Mouse (Mus musculus): Measurements from ENCODE around the gene Sv2b. TPM values are rescaled to one million over a fixed set of nuclear protein-coding genes. Genes with fewer than 3 reads are reported as not detected.

Sv2b gene
- polyA plus RNA-seq, 1 experiment from 2014 or later = 0.64 TPM

GRCm38 (mm10) chr7:75139306-75139705, 169.8 kb downstream of the Sv2b start:
- WGBS = 80% methylated on average over 2 of the region's 2 CpGs
- no peaks in the 10 kb centered on the region for H3K9me3 ChIP-seq (replicated peaks)
- no peak overlapping the region for H3K27ac ChIP-seq (ENCODE audit: poor library complexity, severe bottlenecking)

GRCm38 (mm10) chr7:75134710-75135617, 174.1 kb downstream of the Sv2b start:
- no peak for ATAC-seq (ENCODE audit: insufficient number of reproducible peaks, low FRiP score)
- no peak overlapping the region for H3K4me3 ChIP-seq
- 25% methylated on average over 15 of the region's 15 CpGs for WGBS
- H3K9me3 ChIP-seq (replicated peaks) = no peaks in the 10 kb centered on the region
- H3K27ac ChIP-seq (ENCODE audit: poor library complexity, severe bottlenecking) = no peak overlapping the region
- peaks cover 10% of the 10 kb centered on the region; the same call in 1 of the 2 replicates for H3K4me1 ChIP-seq (replicated peaks)
- no peaks in the 10 kb centered on the region for H3K36me3 ChIP-seq
- no peak overlapping the region; the same call in 1 of the 2 replicates for H3K9ac ChIP-seq
- H3K27me3 ChIP-seq (replicated peaks) = peaks cover 3% of the 10 kb centered on the region
- H3K4me2 ChIP-seq = 0 out of 2 replicates have a peak overlapping the region, but pooled peaks have one; percentile 11

More at GRCm38 (mm10) chr7:75139306-75139705, 169.8 kb downstream of the Sv2b start:
- Histone ChIP-seq H3K4me1 (replicated peaks) (peaks cover 29% of the 10 kb centered on the region), H3K9ac (no peak overlapping the region), H3K4me2 (no peak overlapping the region), H3K27me3 (replicated peaks) (peaks cover 11% of the 10 kb centered on the region; the same call in 1 of the 2 replicates), H3K4me3 (no peak overlapping the region), H3K36me3 (no peaks in the 10 kb centered on the region)
- ATAC-seq (ENCODE audit: insufficient number of reproducible peaks, low FRiP score) = no peak

- no peak for ATAC-seq (ENCODE audit: insufficient number of reproducible peaks, low FRiP score)
- H3K9ac ChIP-seq = no peak overlapping the region
- H3K27ac ChIP-seq (ENCODE audit: poor library complexity, severe bottlenecking) = no peak overlapping the region
- 72% methylated on average over 4 of the region's 4 CpGs for WGBS
- H3K9me3 ChIP-seq (replicated peaks) = no peaks in the 10 kb centered on the region
- H3K4me1 ChIP-seq (replicated peaks) = no peaks in the 10 kb centered on the region
- H3K27me3 ChIP-seq (replicated peaks) = no peaks in the 10 kb centered on the region
- H3K4me2 ChIP-seq = no peak overlapping the region
- no peak overlapping the region for H3K4me3 ChIP-seq
- H3K36me3 ChIP-seq = no peaks in the 10 kb centered on the region
These were observed 181.0 kb downstream of the Sv2b start for GRCm38 (mm10) chr7:75128036-75128435.

- ATAC-seq (ENCODE audit: insufficient number of reproducible peaks, low FRiP score) = no peak
- Histone ChIP-seq H3K4me3 (no peak overlapping the region), H3K27ac (ENCODE audit: poor library complexity, severe bottlenecking) (no peak overlapping the region), H3K4me1 (replicated peaks) (no peaks in the 10 kb centered on the region), H3K36me3 (no peaks in the 10 kb centered on the region), H3K4me2 (no peak overlapping the region), H3K9ac (no peak overlapping the region), H3K27me3 (replicated peaks) (no peaks in the 10 kb centered on the region), H3K9me3 (replicated peaks) (no peaks in the 10 kb centered on the region)
- 79% methylated on average over 5 of the region's 5 CpGs for WGBS
These were observed 185.0 kb downstream of the Sv2b start for GRCm38 (mm10) chr7:75124067-75124466.

GRCm38 (mm10) chr7:75118022-75118673, 190.9 kb downstream of the Sv2b start:
- no peak overlapping the region for H3K27ac ChIP-seq (ENCODE audit: poor library complexity, severe bottlenecking)
- H3K9ac ChIP-seq = no peak overlapping the region
- H3K4me3 ChIP-seq = peak overlapping the region; percentile 38
- H3K36me3 ChIP-seq = no peaks in the 10 kb centered on the region
- ATAC-seq (ENCODE audit: insufficient number of reproducible peaks, low FRiP score) = peak; percentile 63; the same call in 1 of the 2 replicates
- peak overlapping the region; percentile 63 for H3K4me2 ChIP-seq
- 0 out of 2 replicates have a peak, but pooled peaks cover 5% of the 10 kb centered on the region for H3K4me1 ChIP-seq (replicated peaks)
- whole genome bisulfite sequencing = 39% methylated on average over 7 of the region's 7 CpGs
- H3K9me3 ChIP-seq (replicated peaks) = no peaks in the 10 kb centered on the region
- H3K27me3 ChIP-seq (replicated peaks) = no peaks in the 10 kb centered on the region

GRCm38 (mm10) chr7:75110689-75111088, 198.4 kb downstream of the Sv2b start:
- H3K27ac ChIP-seq (ENCODE audit: poor library complexity, severe bottlenecking) = no peak overlapping the region
- H3K27me3 ChIP-seq (replicated peaks) = no peaks in the 10 kb centered on the region; the same call in 1 of the 2 replicates
- no peaks in the 10 kb centered on the region for H3K36me3 ChIP-seq
- no peak overlapping the region for H3K4me3 ChIP-seq
- H3K9me3 ChIP-seq (replicated peaks) = no peaks in the 10 kb centered on the region
- H3K4me1 ChIP-seq (replicated peaks) = 0 out of 2 replicates have a peak, but pooled peaks cover 5% of the 10 kb centered on the region
- H3K4me2 ChIP-seq = no peak overlapping the region
- no peak overlapping the region for H3K9ac ChIP-seq
- 9% methylated on average over 6 of the region's 6 CpGs for WGBS
- ATAC-seq (ENCODE audit: insufficient number of reproducible peaks, low FRiP score) = no peak

- Histone ChIP-seq H3K9me3 (replicated peaks) (no peaks in the 10 kb centered on the region), H3K36me3 (no peaks in the 10 kb centered on the region), H3K4me2 (no peak overlapping the region), H3K27me3 (replicated peaks) (no peaks in the 10 kb centered on the region; the same call in 1 of the 2 replicates), H3K27ac (ENCODE audit: poor library complexity, severe bottlenecking) (no peak overlapping the region), H3K9ac (no peak overlapping the region), H3K4me1 (replicated peaks) (no peaks in the 10 kb centered on the region), H3K4me3 (no peak overlapping the region)
- no peak for ATAC-seq (ENCODE audit: insufficient number of reproducible peaks, low FRiP score)
These were observed 201.6 kb downstream of the Sv2b start for GRCm38 (mm10) chr7:75107441-75107840.

- Histone ChIP-seq H3K9ac (no peak overlapping the region), H3K36me3 (no peaks in the 10 kb centered on the region), H3K4me2 (no peak overlapping the region), H3K9me3 (replicated peaks) (no peaks in the 10 kb centered on the region), H3K4me3 (no peak overlapping the region), H3K27ac (ENCODE audit: poor library complexity, severe bottlenecking) (no peak overlapping the region), H3K4me1 (replicated peaks) (no peaks in the 10 kb centered on the region), H3K27me3 (replicated peaks) (no peaks in the 10 kb centered on the region)
- WGBS = 35% methylated on average over 1 of the region's 1 CpGs
- ATAC-seq (ENCODE audit: insufficient number of reproducible peaks, low FRiP score) = no peak
These were observed 205.2 kb downstream of the Sv2b start for GRCm38 (mm10) chr7:75103900-75104299.

- WGBS = 80% methylated on average over 17 of the region's 17 CpGs
- no peaks in the 10 kb centered on the region for H3K9me3 ChIP-seq (replicated peaks)
- H3K4me1 ChIP-seq (replicated peaks) = no peaks in the 10 kb centered on the region
- H3K4me3 ChIP-seq = no peak overlapping the region
- H3K27ac ChIP-seq (ENCODE audit: poor library complexity, severe bottlenecking) = no peak overlapping the region
- no peak overlapping the region for H3K9ac ChIP-seq
- H3K27me3 ChIP-seq (replicated peaks) = no peaks in the 10 kb centered on the region
- H3K36me3 ChIP-seq = no peaks in the 10 kb centered on the region
- H3K4me2 ChIP-seq = no peak overlapping the region
- no peak for ATAC-seq (ENCODE audit: insufficient number of reproducible peaks, low FRiP score)
These were observed 206.3 kb downstream of the Sv2b start for GRCm38 (mm10) chr7:75102536-75103332.

- Histone ChIP-seq H3K9ac (no peak overlapping the region), H3K27ac (ENCODE audit: poor library complexity, severe bottlenecking) (no peak overlapping the region), H3K9me3 (replicated peaks) (no peaks in the 10 kb centered on the region), H3K27me3 (replicated peaks) (no peaks in the 10 kb centered on the region), H3K4me1 (replicated peaks) (no peaks in the 10 kb centered on the region), H3K4me2 (no peak overlapping the region), H3K4me3 (no peak overlapping the region), H3K36me3 (no peaks in the 10 kb centered on the region)
- no peak for ATAC-seq (ENCODE audit: insufficient number of reproducible peaks, low FRiP score)
- 64% methylated on average over 4 of the region's 4 CpGs for WGBS
These were observed 223.6 kb downstream of the Sv2b start for GRCm38 (mm10) chr7:75085473-75085872.

GRCm38 (mm10) chr7:75080163-75080562, 228.9 kb downstream of the Sv2b start:
- Histone ChIP-seq H3K9me3 (replicated peaks) (no peaks in the 10 kb centered on the region), H3K4me3 (no peak overlapping the region), H3K27me3 (replicated peaks) (no peaks in the 10 kb centered on the region), H3K36me3 (no peaks in the 10 kb centered on the region), H3K4me2 (no peak overlapping the region), H3K27ac (ENCODE audit: poor library complexity, severe bottlenecking) (no peak overlapping the region), H3K9ac (no peak overlapping the region), H3K4me1 (replicated peaks) (no peaks in the 10 kb centered on the region)
- ATAC-seq (ENCODE audit: insufficient number of reproducible peaks, low FRiP score) = no peak

All from heart, embryonic 12.5 days (tissue).